Mouse (Mus musculus) layer of hippocampus, postnatal 14 days (tissue): Measurements from ENCODE around the gene Hist1h3a. TPM values are rescaled to one million over a fixed set of nuclear protein-coding genes. Genes with fewer than 3 reads are reported as not detected.
"Not testable (repeated sequence)": the region's sequence is repeated elsewhere in the genome, so short reads cannot be mapped to it uniquely, and the experiment has no call there.

Experiments used
- DNase-seq, 2 experiments: peaks; one replicate each; pipeline ENCODE4 v3.0.0; 2021 to 2022; ENCODE audit warnings: low spot score in 2 of 2, mixed read lengths in 1 of 2
- long read RNA-seq, 2 experiments: library from polyadenylated mRNA; stranded (forward); transcript quantifications; one replicate each; pipeline ENCODE4 v2.0.0; 2021
- total RNA-seq, 2 experiments: library from RNA; stranded (reverse); gene quantifications; 2 replicates each; pipeline ENCODE4 v1.2.3; 2021

The Hist1h3a gene
- total RNA-seq, result 10 to 100 TPM; 29.8 to 47.4 TPM
- long read RNA-seq, experiment 1, result 0 reads
- long read RNA-seq, experiment 2, result 0 reads

- DNase-seq, result peak; percentile 52 to 86
Measured at GRCm38 (mm10) chr13:23761871-23762821, at the start of gene Hist1h3a. Gene Hist1h3a, minus strand, starts transcription at chr13:23762386.

DNA sequence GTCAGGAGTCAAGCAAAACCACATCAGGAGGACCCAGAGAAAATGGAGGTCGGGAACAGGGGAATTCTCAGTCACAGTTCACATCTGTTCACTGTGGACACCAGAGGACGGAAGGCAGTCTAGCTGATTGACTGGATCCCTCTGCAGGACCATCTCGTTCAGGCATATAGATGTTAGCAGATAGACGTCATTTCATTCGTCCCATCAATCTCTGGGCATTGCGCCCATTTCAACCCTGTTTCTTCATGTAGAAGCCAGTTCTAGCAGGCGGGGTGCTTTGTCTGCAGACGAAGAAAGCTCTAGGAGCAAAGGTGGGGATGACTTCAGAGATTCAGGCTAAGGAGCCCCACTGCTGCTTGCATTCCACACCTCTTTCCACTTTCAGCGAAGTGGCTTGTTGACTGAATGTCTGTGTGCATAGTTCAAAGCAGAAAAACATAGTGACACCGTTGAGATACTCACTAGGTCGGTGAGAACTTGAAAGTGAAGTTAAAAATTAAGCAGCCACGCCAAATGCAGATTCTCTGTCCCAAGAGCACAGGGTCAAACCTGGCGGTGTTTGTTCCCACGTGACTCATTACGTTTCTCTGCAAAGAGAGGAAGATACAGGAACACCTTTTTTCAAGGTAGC, 44.4 kb upstream of the Hist1h3a start, which contains the start of gene Slc17a2:
Gene Slc17a2, plus strand, starts transcription at position 572 of the 631 bp plus-strand sequence.
- DNase-seq, result no peak

GRCm38 (mm10) chr13:23804532-23804931, 42.3 kb upstream of the Hist1h3a start:
- no peak for DNase-seq

GRCm38 (mm10) chr13:23799405-23799804, 37.2 kb upstream of the Hist1h3a start:
- no peak for DNase-seq

- peak; percentile 10 to 69 for DNase-seq
Measured at GRCm38 (mm10) chr13:23792520-23792919, 30.3 kb upstream of the Hist1h3a start.

GRCm38 (mm10) chr13:23779025-23779424, 16.8 kb upstream of the Hist1h3a start:
- DNase-seq, result no peak

DNA sequence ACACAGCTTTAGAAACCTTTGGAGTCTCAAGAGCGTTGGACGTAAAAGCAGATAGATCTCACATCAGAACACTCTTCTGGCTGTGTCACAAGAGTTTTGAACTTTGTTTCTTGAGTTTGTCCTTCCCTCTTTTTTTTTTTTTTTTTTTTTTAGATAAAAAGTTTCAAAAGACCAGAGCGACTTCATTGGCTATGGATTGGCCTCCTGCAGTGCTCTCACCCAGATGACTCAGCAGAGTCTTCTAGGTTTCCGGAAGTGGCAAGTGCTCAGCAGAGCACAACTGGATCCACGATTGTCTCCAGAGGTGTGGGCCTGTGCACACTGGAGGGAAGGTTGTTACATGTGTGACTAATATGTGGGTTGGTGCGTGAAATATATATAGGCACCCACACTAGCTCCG, 16.2 kb upstream of the Hist1h3a start:
- DNase-seq, result no peak

DNA sequence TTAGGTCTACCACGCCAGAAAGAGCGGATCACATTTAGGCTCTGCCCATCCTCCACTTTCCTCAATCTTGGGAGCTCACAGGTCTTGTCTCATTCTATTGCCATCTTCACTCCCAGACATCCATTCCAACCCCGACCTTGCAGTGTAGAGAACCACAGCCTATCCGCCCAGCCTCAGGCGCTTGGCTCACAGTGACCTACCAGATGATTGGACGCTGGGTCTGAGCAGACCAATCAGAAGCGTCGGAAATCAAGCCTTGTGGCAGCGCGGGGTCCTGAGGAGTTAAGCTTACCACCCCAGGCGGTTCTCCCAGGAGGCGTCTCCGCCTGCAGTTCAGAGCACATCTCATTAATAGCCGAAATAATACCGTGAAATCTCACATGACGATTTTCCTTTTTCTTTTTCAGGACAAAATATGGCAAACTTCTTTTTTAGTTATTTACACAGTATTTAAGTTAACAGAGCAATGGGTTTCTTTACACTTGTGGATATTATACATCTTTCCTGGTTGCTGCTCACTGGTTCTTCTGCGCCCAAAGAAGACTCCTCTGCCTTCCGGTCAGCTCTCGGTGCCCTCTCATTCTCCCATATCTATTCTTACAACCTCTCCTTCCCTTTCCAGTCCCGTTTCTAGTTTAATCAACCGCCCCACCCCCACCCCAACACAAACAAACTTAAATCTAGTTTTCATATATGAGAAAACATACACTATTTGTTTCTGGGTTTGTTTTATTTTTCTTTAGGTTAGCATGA, 10.6 kb upstream of the Hist1h3a start:
- peak in 1 of 2 experiments; percentile 21 for DNase-seq

DNA sequence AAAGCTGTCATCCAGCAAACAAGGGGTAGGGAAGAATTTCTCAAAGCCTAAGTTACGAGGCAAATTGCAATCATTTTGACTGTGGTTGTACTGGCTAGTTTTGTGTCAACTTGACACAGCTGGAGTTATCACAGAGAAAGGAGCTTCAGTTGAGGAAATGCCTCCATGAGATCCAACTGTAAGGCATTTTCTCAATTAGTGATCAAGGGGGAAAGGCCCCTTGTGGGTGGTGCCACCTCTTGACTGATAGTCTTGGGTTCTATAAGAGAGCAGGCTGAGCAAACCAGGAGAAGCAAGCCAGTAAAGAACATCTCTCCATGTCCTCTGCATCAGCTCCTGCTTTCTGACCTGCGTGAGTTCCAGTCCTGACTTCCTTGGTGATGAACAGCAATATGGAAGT, 7.4 kb upstream of the Hist1h3a start, which contains the start of gene Trim38:
Gene Trim38, plus strand, starts transcription at position 301 of the 400 bp plus-strand sequence.
- not testable (repeated sequence) for DNase-seq

- DNase-seq, result no peak
Measured at GRCm38 (mm10) chr13:23768834-23769397, 6.7 kb upstream of the Hist1h3a start.

GRCm38 (mm10) chr13:23766772-23767171, 4.6 kb upstream of the Hist1h3a start:
- DNase-seq, result no peak

DNA sequence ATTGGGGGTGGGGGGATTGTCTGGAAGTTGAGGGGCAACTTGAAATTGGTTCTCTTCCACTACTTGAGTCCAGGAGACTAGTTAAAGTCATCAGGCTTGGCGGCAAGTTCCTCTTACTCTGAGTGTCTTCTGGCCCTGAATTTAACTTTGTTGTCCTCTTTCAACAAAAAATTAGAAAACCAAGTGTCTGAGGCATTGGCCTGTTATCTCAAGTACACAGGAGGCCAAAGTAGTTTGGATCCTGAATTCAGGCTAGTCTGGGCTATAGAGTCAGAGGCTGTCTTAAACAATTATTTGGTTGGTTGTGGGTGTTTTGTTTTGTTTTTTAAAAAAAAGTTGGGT, 3.0 kb upstream of the Hist1h3a start:
- DNase-seq, result no peak

DNA sequence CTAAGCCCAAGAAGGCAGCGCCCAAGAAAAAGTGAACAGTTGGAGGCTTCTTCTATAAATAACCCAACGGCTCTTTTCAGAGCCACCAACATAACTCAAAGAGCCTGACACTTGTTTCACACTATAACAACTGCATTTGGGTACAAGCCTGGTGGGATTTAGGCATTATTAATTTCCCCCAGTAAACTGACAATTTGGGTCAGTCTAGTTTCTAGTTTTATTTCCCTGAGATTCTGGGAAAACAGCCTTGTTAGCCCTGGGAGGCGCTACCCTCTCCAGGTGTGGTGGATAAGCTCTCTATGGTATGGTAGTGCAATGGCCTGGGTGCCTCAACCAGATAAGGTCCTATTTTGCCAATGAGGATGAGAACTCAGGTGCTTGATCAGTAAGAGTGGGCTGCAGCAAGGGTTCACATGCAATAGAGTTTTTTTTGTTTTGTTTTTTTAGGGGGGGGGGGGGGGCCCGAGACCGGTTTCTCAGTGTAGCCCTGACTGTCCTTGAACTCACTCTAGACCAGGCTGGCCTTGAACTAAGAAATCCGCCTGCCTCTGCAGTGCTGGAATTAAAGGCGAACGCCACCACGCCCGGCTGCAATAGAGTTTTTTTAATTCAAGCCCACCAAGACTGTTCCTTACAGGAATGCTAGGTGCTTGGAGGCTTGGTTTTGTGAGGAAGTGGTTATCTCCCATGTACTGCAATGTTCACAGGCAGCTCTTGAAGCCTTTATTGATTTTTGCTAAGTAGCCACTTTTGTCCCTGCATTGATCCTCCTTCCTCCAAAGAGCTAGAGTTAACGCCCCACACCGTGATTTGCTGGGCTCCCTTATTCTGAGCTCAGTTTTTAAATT, 2.4 kb upstream of the Hist1h3a start:
- no peak for DNase-seq

- DNase-seq, result peak; percentile 82 to 83
Measured at GRCm38 (mm10) chr13:23763586-23764323, 1.6 kb upstream of the Hist1h3a start, which contains the start of gene Hist1h1a. Gene Hist1h1a, plus strand, starts transcription at chr13:23763666.

DNA sequence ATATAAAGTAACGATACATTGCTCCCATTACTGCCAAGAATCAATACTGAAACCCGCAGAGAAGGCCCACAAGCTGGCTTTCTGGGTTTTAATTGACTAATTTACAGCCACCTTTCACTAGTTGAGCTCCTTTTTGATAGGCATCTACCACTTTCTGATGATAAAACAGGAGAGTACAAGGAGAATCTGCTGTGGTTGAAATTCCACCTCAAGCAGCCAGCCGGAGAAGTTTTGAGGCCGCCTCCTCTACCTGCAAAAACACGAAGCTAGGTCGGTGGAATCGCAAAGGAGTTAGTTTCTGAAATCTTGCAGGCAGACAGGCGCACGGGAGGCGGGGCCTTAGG, 1.0 kb upstream of the Hist1h3a start:
- no peak for DNase-seq

- peak; percentile 98 to 99 for DNase-seq
Measured at GRCm38 (mm10) chr13:23760972-23761864, 968 bp downstream of the Hist1h3a start, which contains the start of gene Hist1h4a. Gene Hist1h4a, minus strand, starts transcription at chr13:23761230.

GRCm38 (mm10) chr13:23760240-23760971, 1.8 kb downstream of the Hist1h3a start:
- no peak for DNase-seq

GRCm38 (mm10) chr13:23759916-23760239, 2.3 kb downstream of the Hist1h3a start:
- no peak for DNase-seq
